Mouse (Mus musculus): Measurements from ENCODE around the gene Cyp2w1.
A peak's percentile ranks its signal among the peaks of the same experiment; 100 is the strongest.

Cyp2w1 gene

GRCm38 (mm10) chr5:139364911-139365571 lies 12.6 kb downstream of the Cyp2w1 start:
- DNase-seq (ENCODE audit: low spot score) = no peak

GRCm38 (mm10) chr5:139365827-139366226 lies 13.4 kb downstream of the Cyp2w1 start:
- no peak for DNase-seq (ENCODE audit: low spot score)

GRCm38 (mm10) chr5:139366484-139366883 lies 14.1 kb downstream of the Cyp2w1 start:
- DNase-seq (ENCODE audit: low spot score) = no peak

- no peak for DNase-seq (ENCODE audit: low spot score)
Measured at GRCm38 (mm10) chr5:139367884-139368458, 15.6 kb downstream of the Cyp2w1 start.

- no peak for DNase-seq (ENCODE audit: low spot score)
Measured at GRCm38 (mm10) chr5:139368638-139369320, 16.4 kb downstream of the Cyp2w1 start.

GRCm38 (mm10) chr5:139370336-139370735 lies 17.9 kb downstream of the Cyp2w1 start:
- no peak for DNase-seq (ENCODE audit: low spot score)

- DNase-seq (ENCODE audit: low spot score) = no peak
Measured at GRCm38 (mm10) chr5:139371118-139371517, 18.7 kb downstream of the Cyp2w1 start.

GRCm38 (mm10) chr5:139371631-139372401 lies 19.4 kb downstream of the Cyp2w1 start:
- DNase-seq (ENCODE audit: low spot score) = peak; percentile 83

- no peak for DNase-seq (ENCODE audit: low spot score)
Measured at GRCm38 (mm10) chr5:139373126-139373525, 20.7 kb downstream of the Cyp2w1 start.

- DNase-seq (ENCODE audit: low spot score) = no peak
Measured at GRCm38 (mm10) chr5:139373889-139374444, 21.6 kb downstream of the Cyp2w1 start.

- no peak for DNase-seq (ENCODE audit: low spot score)
Measured at GRCm38 (mm10) chr5:139374841-139375240, 22.4 kb downstream of the Cyp2w1 start.

- no peak for DNase-seq (ENCODE audit: low spot score)
Measured at GRCm38 (mm10) chr5:139377468-139378270, 25.3 kb downstream of the Cyp2w1 start, which contains the start of gene Gpr146. Gene Gpr146 (plus strand): TSS chr5:139377697.

GRCm38 (mm10) chr5:139378271-139378556 lies 25.8 kb downstream of the Cyp2w1 start:
- no peak for DNase-seq (ENCODE audit: low spot score)

GRCm38 (mm10) chr5:139378986-139379629 lies 26.7 kb downstream of the Cyp2w1 start:
- no peak for DNase-seq (ENCODE audit: low spot score)

GRCm38 (mm10) chr5:139379771-139380384 lies 27.5 kb downstream of the Cyp2w1 start:
- no peak for DNase-seq (ENCODE audit: low spot score)

- DNase-seq (ENCODE audit: low spot score) = peak; percentile 84
Measured at GRCm38 (mm10) chr5:139380385-139381248, 28.2 kb downstream of the Cyp2w1 start.

- no peak for DNase-seq (ENCODE audit: low spot score)
Measured at GRCm38 (mm10) chr5:139381586-139382513, 29.4 kb downstream of the Cyp2w1 start.

- DNase-seq (ENCODE audit: low spot score) = no peak
Measured at GRCm38 (mm10) chr5:139382760-139383159, 30.3 kb downstream of the Cyp2w1 start.
